Mouse (Mus musculus) spleen, postnatal 0 days (tissue): ENCODE data around the gene Ak3. TPM values are rescaled to one million over a fixed set of nuclear protein-coding genes. Genes with fewer than 3 reads are reported as not detected.

Experiments used
- polyA plus RNA-seq: library from polyadenylated mRNA; unstranded; fragments of >200 nt; fragmentation: Nextera tagmentation; extraction: Ambion mirVana; gene quantifications from 2 replicates; pipeline ENCODE4 v1.2.1, GENCODE M21; 2015

Gene Ak3
- 40.1 and 43.2 TPM in 2 replicates for polyA plus RNA-seq

GRCm38 (mm10) chr19:29047334-29048170 lies at the start of gene Ak3:
Gene Ak3, minus strand, starts transcription at chr19:29047961.

GRCm38 (mm10) chr19:28990194-28990589 lies 57.6 kb downstream of the Ak3 start, which contains the start of gene Cdc37l1:
Gene Cdc37l1, plus strand, starts transcription at chr19:28990352.

Other genes with a start within 250 kb of the Ak3 start
- 0.17 and 0.35 TPM in 2 replicates for gene Slc1a1, start 212.9 kb downstream of the Ak3 start, polyA plus RNA-seq
- gene Plpp6, start 84.0 kb downstream of the Ak3 start, polyA plus RNA-seq: 3.2 and 3.6 TPM in 2 replicates
- 0.30 and 0.57 TPM in 2 replicates for gene 4430402I18Rik, start 80.2 kb downstream of the Ak3 start, polyA plus RNA-seq
- 18.2 and 20.4 TPM in 2 replicates for gene Cdc37l1, start 57.6 kb downstream of the Ak3 start, polyA plus RNA-seq
- gene Rcl1, start 53.4 kb upstream of the Ak3 start, polyA plus RNA-seq: 39.2 and 42.2 TPM in 2 replicates
- 15.5 and 16.1 TPM in 2 replicates for gene Jak2, start 203.9 kb upstream of the Ak3 start, polyA plus RNA-seq